Mouse (Mus musculus): ENCODE measurements around the gene Gm26620. TPM values are rescaled to one million over a fixed set of nuclear protein-coding genes. Genes with fewer than 3 reads are reported as not detected.

Gene Gm26620
- polyA plus RNA-seq, 1 experiment from 2014 or later, result not detected

- ATAC-seq (replicated peaks; ENCODE audit: low FRiP score), result no peak
- H3K4me3 ChIP-seq (ENCODE audit: low read depth, low read length), result no peak overlapping the region
- WGBS, result 72% methylated on average over 4 of the region's 4 CpGs
These were observed 44.4 kb downstream of the Gm26620 start for GRCm38 (mm10) chr1:170929245-170929644.

GRCm38 (mm10) chr1:170932043-170932442, 47.2 kb downstream of the Gm26620 start:
- DNase-seq (ENCODE audit: low spot score) (no peak), ATAC-seq (replicated peaks; ENCODE audit: low FRiP score) (no peak)
- Histone ChIP-seq H3K27ac (ENCODE audit: low read depth, low read length) (no peak overlapping the region), H3K4me1 (replicated peaks; ENCODE audit: control insufficient read depth, insufficient read depth, low read length) (no peaks in the 10 kb centered on the region), H3K9me3 (ENCODE audit: control insufficient read depth, low read length) (no peaks in the 10 kb centered on the region), H3K4me2 (no peak overlapping the region), H3K4me3 (ENCODE audit: low read depth, low read length) (no peak overlapping the region), H3K27me3 (replicated peaks; ENCODE audit: control insufficient read depth, insufficient read depth, low read length) (no peaks in the 10 kb centered on the region), H3K36me3 (ENCODE audit: control insufficient read depth, insufficient read depth, low read length) (no peaks in the 10 kb centered on the region), H3K9ac (ENCODE audit: low read depth, low read length) (no peak overlapping the region)
- 58% methylated on average over 3 of the region's 3 CpGs for WGBS

More at GRCm38 (mm10) chr1:170929245-170929644, 44.4 kb downstream of the Gm26620 start:
- no peaks in the 10 kb centered on the region for H3K36me3 ChIP-seq (ENCODE audit: control insufficient read depth, insufficient read depth, low read length)
- no peaks in the 10 kb centered on the region for H3K4me1 ChIP-seq (replicated peaks; ENCODE audit: control insufficient read depth, insufficient read depth, low read length)
- H3K4me2 ChIP-seq, result no peak overlapping the region
- no peak overlapping the region for H3K27ac ChIP-seq (ENCODE audit: low read depth, low read length)
- no peaks in the 10 kb centered on the region for H3K9me3 ChIP-seq (ENCODE audit: control insufficient read depth, low read length)
- H3K27me3 ChIP-seq (replicated peaks; ENCODE audit: control insufficient read depth, insufficient read depth, low read length), result no peaks in the 10 kb centered on the region
- H3K9ac ChIP-seq (ENCODE audit: low read depth, low read length), result no peak overlapping the region
- no peak for DNase-seq (ENCODE audit: low spot score)

- Histone ChIP-seq H3K9ac (ENCODE audit: low read depth, low read length) (no peak overlapping the region), H3K9me3 (ENCODE audit: control insufficient read depth, low read length) (no peaks in the 10 kb centered on the region), H3K4me3 (ENCODE audit: low read depth, low read length) (no peak overlapping the region), H3K36me3 (ENCODE audit: control insufficient read depth, insufficient read depth, low read length) (no peaks in the 10 kb centered on the region), H3K4me2 (no peak overlapping the region), H3K4me1 (replicated peaks; ENCODE audit: control insufficient read depth, insufficient read depth, low read length) (no peaks in the 10 kb centered on the region), H3K27me3 (replicated peaks; ENCODE audit: control insufficient read depth, insufficient read depth, low read length) (no peaks in the 10 kb centered on the region), H3K27ac (ENCODE audit: low read depth, low read length) (no peak overlapping the region)
- 74% methylated on average over 6 of the region's 6 CpGs for WGBS
- DNase-seq (ENCODE audit: low spot score) (no peak), ATAC-seq (replicated peaks; ENCODE audit: low FRiP score) (no peak)
These were observed 48.6 kb downstream of the Gm26620 start for GRCm38 (mm10) chr1:170933386-170933920.

GRCm38 (mm10) chr1:170933940-170934339, 49.1 kb downstream of the Gm26620 start:
- DNase-seq (ENCODE audit: low spot score), result no peak
- Histone ChIP-seq H3K27me3 (replicated peaks; ENCODE audit: control insufficient read depth, insufficient read depth, low read length) (no peaks in the 10 kb centered on the region), H3K4me3 (ENCODE audit: low read depth, low read length) (no peak overlapping the region), H3K27ac (ENCODE audit: low read depth, low read length) (no peak overlapping the region), H3K4me1 (replicated peaks; ENCODE audit: control insufficient read depth, insufficient read depth, low read length) (no peaks in the 10 kb centered on the region), H3K9ac (ENCODE audit: low read depth, low read length) (no peak overlapping the region), H3K4me2 (no peak overlapping the region), H3K9me3 (ENCODE audit: control insufficient read depth, low read length) (no peaks in the 10 kb centered on the region), H3K36me3 (ENCODE audit: control insufficient read depth, insufficient read depth, low read length) (no peaks in the 10 kb centered on the region)
- 72% methylated on average over 1 of the region's 1 CpGs for WGBS
- ATAC-seq (replicated peaks; ENCODE audit: low FRiP score), result no peak

GRCm38 (mm10) chr1:170934383-170934782, 49.5 kb downstream of the Gm26620 start:
- no peaks in the 10 kb centered on the region for H3K27me3 ChIP-seq (replicated peaks; ENCODE audit: control insufficient read depth, insufficient read depth, low read length)
- H3K4me2 ChIP-seq, result no peak overlapping the region
- DNase-seq (ENCODE audit: low spot score), result no peak
- no peak overlapping the region for H3K27ac ChIP-seq (ENCODE audit: low read depth, low read length)
- H3K4me1 ChIP-seq (replicated peaks; ENCODE audit: control insufficient read depth, insufficient read depth, low read length), result no peaks in the 10 kb centered on the region
- H3K9ac ChIP-seq (ENCODE audit: low read depth, low read length), result no peak overlapping the region
- no peak overlapping the region for H3K4me3 ChIP-seq (ENCODE audit: low read depth, low read length)
- no peaks in the 10 kb centered on the region for H3K36me3 ChIP-seq (ENCODE audit: control insufficient read depth, insufficient read depth, low read length)
- WGBS, result 62% methylated on average over 2 of the region's 2 CpGs
- no peaks in the 10 kb centered on the region for H3K9me3 ChIP-seq (ENCODE audit: control insufficient read depth, low read length)
- ATAC-seq (replicated peaks; ENCODE audit: low FRiP score), result no peak

Other genes with a start within 250 kb of the Gm26620 start
- gene Olfml2b, start 240.5 kb upstream of the Gm26620 start, polyA plus RNA-seq (2014; fragmentation: Nextera tagmentation; extraction: Ambion mirVana), result 5.5 and 5.7 TPM in 2 replicates
- gene Atf6, start 17.3 kb upstream of the Gm26620 start, polyA plus RNA-seq (2014; fragmentation: Nextera tagmentation; extraction: Ambion mirVana), result 11.5 and 12.4 TPM in 2 replicates
- 34.8 and 36.7 TPM in 2 replicates for gene Dusp12, start 475 bp downstream of the Gm26620 start, polyA plus RNA-seq (2014; fragmentation: Nextera tagmentation; extraction: Ambion mirVana)
- gene Fcrlb, start 27.9 kb downstream of the Gm26620 start, polyA plus RNA-seq (2014; fragmentation: Nextera tagmentation; extraction: Ambion mirVana), result 0.14 TPM in 1 of 2 replicates, not detected in the other
- 0.35 and 0.45 TPM in 2 replicates for gene Fcrla, start 42.5 kb downstream of the Gm26620 start, polyA plus RNA-seq (2014; fragmentation: Nextera tagmentation; extraction: Ambion mirVana)
- gene Fcgr2b, start 91.5 kb downstream of the Gm26620 start, polyA plus RNA-seq (2014; fragmentation: Nextera tagmentation; extraction: Ambion mirVana), result 1.8 and 2.0 TPM in 2 replicates
- gene Fcgr4, start 133.9 kb downstream of the Gm26620 start, polyA plus RNA-seq (2014; fragmentation: Nextera tagmentation; extraction: Ambion mirVana), result 1.5 and 2.4 TPM in 2 replicates
- 28.7 and 29.8 TPM in 2 replicates for gene Fcgr3, start 179.9 kb downstream of the Gm26620 start, polyA plus RNA-seq (2014; fragmentation: Nextera tagmentation; extraction: Ambion mirVana)
- 1.4 and 2.2 TPM in 2 replicates for gene Cfap126, start 228.9 kb downstream of the Gm26620 start, polyA plus RNA-seq (2014; fragmentation: Nextera tagmentation; extraction: Ambion mirVana)